Mouse (Mus musculus): ENCODE measurements around the gene BC035044.
"Not testable (repeated sequence)": the region's sequence is repeated elsewhere in the genome, so short reads cannot be mapped to it uniquely, and the experiment has no call there.

BC035044 gene

GRCm38 (mm10) chr6:128835571-128835970, 55.4 kb downstream of the BC035044 start:
- DNase-seq (ENCODE audit: low spot score in 2 of 2), result no peak

GRCm38 (mm10) chr6:128833046-128833445, 57.9 kb downstream of the BC035044 start:
- DNase-seq (ENCODE audit: low spot score in 2 of 2), result no peak

GRCm38 (mm10) chr6:128829837-128830236, 61.1 kb downstream of the BC035044 start:
- no peak for DNase-seq (ENCODE audit: low spot score in 2 of 2)

- DNase-seq (ENCODE audit: low spot score in 2 of 2), result no peak
Measured at GRCm38 (mm10) chr6:128826781-128827180, 64.1 kb downstream of the BC035044 start.

GRCm38 (mm10) chr6:128826132-128826531, 64.8 kb downstream of the BC035044 start, which contains the start of the genes Gm44511 and Klrb1b:
Gm44511 (minus strand) TSS chr6:128826315.
Klrb1b (minus strand) TSS chr6:128826331.
- no peak for DNase-seq (ENCODE audit: low spot score in 2 of 2)

GRCm38 (mm10) chr6:128818083-128818802, 72.7 kb downstream of the BC035044 start:
- no peak for DNase-seq (ENCODE audit: low spot score in 2 of 2)

GRCm38 (mm10) chr6:128808532-128808931, 82.4 kb downstream of the BC035044 start:
- DNase-seq (ENCODE audit: low spot score in 2 of 2), result peak; percentile 64 to 72

GRCm38 (mm10) chr6:128807021-128807420, 83.9 kb downstream of the BC035044 start:
- peak in 1 of 2 experiments; percentile 51 for DNase-seq (ENCODE audit: low spot score in 2 of 2)

- DNase-seq (ENCODE audit: low spot score in 2 of 2), result peak; percentile 53 to 67
Measured at GRCm38 (mm10) chr6:128804823-128805640, 85.9 kb downstream of the BC035044 start.

GRCm38 (mm10) chr6:128802999-128803857, 87.7 kb downstream of the BC035044 start:
- DNase-seq (ENCODE audit: low spot score in 2 of 2), result peak; percentile 90 to 96

GRCm38 (mm10) chr6:128802557-128802956, 88.4 kb downstream of the BC035044 start:
- no peak for DNase-seq (ENCODE audit: low spot score in 2 of 2)

GRCm38 (mm10) chr6:128800696-128801095, 90.2 kb downstream of the BC035044 start:
- not testable (repeated sequence) for DNase-seq (ENCODE audit: low spot score in 2 of 2)

GRCm38 (mm10) chr6:128799896-128800270, 91.0 kb downstream of the BC035044 start:
- DNase-seq (ENCODE audit: low spot score in 2 of 2), result no peak

- peak; percentile 79 to 83 for DNase-seq (ENCODE audit: low spot score in 2 of 2)
Measured at GRCm38 (mm10) chr6:128799144-128799895, 91.6 kb downstream of the BC035044 start.

All from thymus, postnatal 10 days (tissue).